Mouse (Mus musculus): Measurements from ENCODE around the gene Eln.
A peak's percentile ranks its signal among the peaks of the same experiment; 100 is the strongest.

Eln gene

GRCm38 (mm10) chr5:134746890-134747511, at the start of gene Eln:
Eln (minus strand) TSS chr5:134747323.
- no peak for DNase-seq (ENCODE audit: low read depth in 1 of 2, low spot score in 2 of 2)

- no peak for DNase-seq (ENCODE audit: low read depth in 1 of 2, low spot score in 2 of 2)
Observed at GRCm38 (mm10) chr5:134790080-134790995, 43.2 kb upstream of the Eln start.

- DNase-seq (ENCODE audit: low read depth in 1 of 2, low spot score in 2 of 2): no peak
Observed at GRCm38 (mm10) chr5:134788237-134788636, 41.1 kb upstream of the Eln start.

GRCm38 (mm10) chr5:134785691-134786371, 38.7 kb upstream of the Eln start:
- no peak for DNase-seq (ENCODE audit: low read depth in 1 of 2, low spot score in 2 of 2)

GRCm38 (mm10) chr5:134783794-134784193, 36.7 kb upstream of the Eln start:
- DNase-seq (ENCODE audit: low read depth in 1 of 2, low spot score in 2 of 2): no peak

GRCm38 (mm10) chr5:134780963-134781362, 33.8 kb upstream of the Eln start:
- no peak for DNase-seq (ENCODE audit: low read depth in 1 of 2, low spot score in 2 of 2)

- DNase-seq (ENCODE audit: low read depth in 1 of 2, low spot score in 2 of 2): no peak
Observed at GRCm38 (mm10) chr5:134780146-134780545, 33.0 kb upstream of the Eln start.

- DNase-seq (ENCODE audit: low read depth in 1 of 2, low spot score in 2 of 2): no peak
Observed at GRCm38 (mm10) chr5:134776551-134776950, 29.4 kb upstream of the Eln start.

GRCm38 (mm10) chr5:134772522-134772921, 25.4 kb upstream of the Eln start:
- no peak for DNase-seq (ENCODE audit: low read depth in 1 of 2, low spot score in 2 of 2)

- no peak for DNase-seq (ENCODE audit: low read depth in 1 of 2, low spot score in 2 of 2)
Observed at GRCm38 (mm10) chr5:134771750-134772149, 24.6 kb upstream of the Eln start.

GRCm38 (mm10) chr5:134769181-134769580, 22.1 kb upstream of the Eln start:
- DNase-seq (ENCODE audit: low read depth in 1 of 2, low spot score in 2 of 2): no peak

GRCm38 (mm10) chr5:134765441-134765840, 18.3 kb upstream of the Eln start:
- no peak for DNase-seq (ENCODE audit: low read depth in 1 of 2, low spot score in 2 of 2)

GRCm38 (mm10) chr5:134763326-134763725, 16.2 kb upstream of the Eln start:
- DNase-seq (ENCODE audit: low read depth in 1 of 2, low spot score in 2 of 2): no peak

GRCm38 (mm10) chr5:134761409-134762124, 14.4 kb upstream of the Eln start:
- no peak for DNase-seq (ENCODE audit: low read depth in 1 of 2, low spot score in 2 of 2)

GRCm38 (mm10) chr5:134756031-134756430, 8.9 kb upstream of the Eln start:
- no peak for DNase-seq (ENCODE audit: low read depth in 1 of 2, low spot score in 2 of 2)

- DNase-seq (ENCODE audit: low read depth in 1 of 2, low spot score in 2 of 2): no peak
Observed at GRCm38 (mm10) chr5:134754096-134754495, 7.0 kb upstream of the Eln start.

GRCm38 (mm10) chr5:134750469-134750868, 3.3 kb upstream of the Eln start:
- no peak for DNase-seq (ENCODE audit: low read depth in 1 of 2, low spot score in 2 of 2)

GRCm38 (mm10) chr5:134747947-134748618, 960 bp upstream of the Eln start:
- peak in 1 of 2 experiments; percentile 12 for DNase-seq (ENCODE audit: low read depth in 1 of 2, low spot score in 2 of 2)

GRCm38 (mm10) chr5:134747512-134747893, 380 bp upstream of the Eln start:
- DNase-seq (ENCODE audit: low read depth in 1 of 2, low spot score in 2 of 2): no peak

GRCm38 (mm10) chr5:134746201-134746600, 922 bp downstream of the Eln start:
- DNase-seq (ENCODE audit: low read depth in 1 of 2, low spot score in 2 of 2): no peak

- no peak for DNase-seq (ENCODE audit: low read depth in 1 of 2, low spot score in 2 of 2)
Observed at GRCm38 (mm10) chr5:134745801-134746200, 1.3 kb downstream of the Eln start.

Measured in monocyte, adult 2 months (primary cell).